Mouse (Mus musculus) thymus, adult 2 months (tissue): ENCODE results near the gene Map7.

Experiments
- CTCF ChIP-seq: fragments of 200-500 bp; IDR thresholded peaks from 2 replicates; pipeline ENCODE4 v1.5.1; 2012; ENCODE audit warnings: mild to moderate bottlenecking, control low read depth, low read length, moderate library complexity, borderline replicate concordance; ENCODE audit not compliant: control insufficient read depth, poor library complexity, insufficient read depth; ENCODE audit errors: extremely low read depth
- POLR2A ChIP-seq: fragments of 200-500 bp; IDR thresholded peaks from 2 replicates; pipeline ENCODE4 v1.6.1; 2012; ENCODE audit warnings: mild to moderate bottlenecking, low read length, control low read depth, moderate library complexity; ENCODE audit not compliant: control insufficient read depth, poor library complexity, insufficient read depth; ENCODE audit errors: extremely low read depth

DNA sequence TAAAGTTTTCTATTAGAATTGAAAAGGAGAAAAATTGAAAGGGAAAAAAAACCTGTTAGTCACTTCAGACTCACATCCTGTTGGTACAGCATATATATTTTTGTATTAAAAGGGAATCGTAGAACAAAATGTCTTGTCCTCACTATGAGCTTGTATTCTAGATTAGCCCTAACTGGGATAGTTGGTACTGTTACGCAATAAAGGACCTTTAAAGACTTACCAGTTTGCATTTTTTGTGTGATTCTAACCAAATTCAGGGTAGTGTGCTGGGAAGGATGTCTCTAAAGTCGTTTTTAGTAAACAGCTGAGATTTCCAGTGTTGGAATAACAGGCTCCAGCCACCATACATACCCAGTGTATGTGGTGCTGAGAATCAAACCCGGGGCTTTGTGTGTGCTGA, 165.7 kb downstream of the Map7 start:
- no peak for TF ChIP-seq CTCF
- no peak for TF ChIP-seq POLR2A
